Mouse (Mus musculus): ENCODE measurements around the gene Olfr706. TPM values are rescaled to one million over a fixed set of nuclear protein-coding genes. Genes with fewer than 3 reads are reported as not detected.
"Not testable (repeated sequence)": the region's sequence is repeated elsewhere in the genome, so short reads cannot be mapped to it uniquely, and the experiment has no call there.

The Olfr706 gene
- not detected in 2 replicates for polyA plus RNA-seq (2012; rRNA removed)

DNA sequence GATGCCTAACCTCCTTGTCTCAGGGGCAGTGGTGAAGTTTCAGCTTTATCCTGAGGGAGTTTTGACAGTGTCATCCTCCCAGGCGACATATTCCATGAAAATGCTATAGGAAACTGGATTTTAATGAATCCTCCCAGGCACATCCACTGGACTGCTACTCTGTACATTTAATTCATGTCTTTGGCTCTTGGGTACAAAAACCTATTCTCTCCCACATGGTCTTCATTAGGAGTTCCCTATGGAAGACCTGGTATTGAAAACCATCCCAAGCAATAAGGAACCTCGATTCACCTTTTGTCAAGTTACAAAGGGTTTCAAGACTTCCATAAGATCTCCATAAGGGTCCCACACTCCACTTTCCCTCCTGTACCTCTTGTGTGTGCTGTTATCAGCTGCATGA is at the start of gene Olfr706:
Gene Olfr706 (minus strand): TSS at position 101 of the 400 bp plus-strand sequence.
- 68% methylated on average over 2 of the region's 2 CpGs for WGBS
- Histone ChIP-seq H3K36me3 (ENCODE audit: control insufficient read depth, insufficient read depth, low read length) (no peaks in the 10 kb centered on the region), H3K27me3 (replicated peaks; ENCODE audit: control insufficient read depth, insufficient read depth, low read length) (no peaks in the 10 kb centered on the region), H3K4me3 (ENCODE audit: insufficient read depth, low read depth, low read length) (no peak within 1 kb of the TSS), H3K27ac (ENCODE audit: insufficient read depth, low read depth, low read length) (no peak within 1 kb of the TSS), H3K4me1 (ENCODE audit: control insufficient read depth, insufficient read depth, low read length) (no peaks in the 10 kb centered on the region)
- TF ChIP-seq POLR2A (IDR thresholded peaks at IDR 0.05; ENCODE audit: low read depth, low read length) (no peak), CTCF (conservative IDR thresholded peaks at IDR 0.05; ENCODE audit: insufficient read depth, insufficient read length, low read depth, low read length) (no peak)
- DNase-seq: no peak

DNA sequence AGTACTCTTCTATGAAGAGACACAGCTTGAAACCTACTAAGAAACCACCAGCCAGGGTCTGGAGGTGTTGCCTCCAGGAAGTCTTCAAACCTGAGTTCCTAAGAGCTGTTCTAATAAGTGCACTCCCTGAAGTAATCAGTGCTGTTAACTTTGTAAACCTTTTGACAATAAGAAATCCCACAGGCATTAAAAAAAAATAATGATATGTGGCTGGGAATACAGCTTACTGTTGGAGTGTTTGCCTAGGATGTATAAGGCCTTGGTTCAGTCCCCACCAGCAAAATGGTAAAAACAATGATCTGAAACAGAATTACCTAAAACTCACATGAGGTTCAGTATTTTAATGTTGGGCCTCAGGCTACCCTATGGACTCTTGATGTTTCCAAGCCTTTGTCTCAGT is 44.2 kb upstream of the Olfr706 start, which contains the start of gene Olfr709-ps1:
Gene Olfr709-ps1 (minus strand): TSS at position 101 of the 400 bp plus-strand sequence.
- no peak for DNase-seq
- no peaks in the 10 kb centered on the region for H3K27me3 ChIP-seq (replicated peaks; ENCODE audit: control insufficient read depth, insufficient read depth, low read length)
- no peaks in the 10 kb centered on the region for H3K36me3 ChIP-seq (ENCODE audit: control insufficient read depth, insufficient read depth, low read length)
- TF ChIP-seq CTCF (conservative IDR thresholded peaks at IDR 0.05; ENCODE audit: insufficient read depth, insufficient read length, low read depth, low read length): no peak
- TF ChIP-seq POLR2A (IDR thresholded peaks at IDR 0.05; ENCODE audit: low read depth, low read length): no peak
- no peak within 1 kb of the TSS for H3K27ac ChIP-seq (ENCODE audit: insufficient read depth, low read depth, low read length)
- no peaks in the 10 kb centered on the region for H3K4me1 ChIP-seq (ENCODE audit: control insufficient read depth, insufficient read depth, low read length)
- no peak within 1 kb of the TSS for H3K4me3 ChIP-seq (ENCODE audit: insufficient read depth, low read depth, low read length)

DNA sequence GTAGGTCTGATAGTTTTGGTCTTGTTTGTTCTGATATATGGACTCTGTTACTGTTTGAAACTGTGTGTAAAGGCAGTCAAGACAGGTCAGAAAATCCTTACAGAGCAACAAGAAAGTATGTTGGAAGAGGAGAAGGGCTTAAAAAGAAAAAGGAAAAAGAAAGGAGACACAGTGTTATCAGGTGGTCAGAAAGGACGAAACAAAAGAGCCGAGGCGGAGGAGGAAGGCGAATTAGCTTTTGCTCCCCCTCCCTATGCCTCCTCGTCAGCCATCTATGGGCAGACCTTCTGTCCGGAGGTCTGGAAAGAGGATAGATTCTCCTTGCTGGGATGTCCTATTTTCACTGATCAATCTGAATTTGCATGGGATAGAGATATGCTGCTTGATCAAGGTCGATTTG is 33.0 kb upstream of the Olfr706 start:
- not testable (repeated sequence) for H3K27ac ChIP-seq (ENCODE audit: insufficient read depth, low read depth, low read length); H3K36me3 ChIP-seq (ENCODE audit: control insufficient read depth, insufficient read depth, low read length); H3K4me1 ChIP-seq (ENCODE audit: control insufficient read depth, insufficient read depth, low read length); H3K4me3 ChIP-seq (ENCODE audit: insufficient read depth, low read depth, low read length); H3K27me3 ChIP-seq (replicated peaks; ENCODE audit: control insufficient read depth, insufficient read depth, low read length); DNase-seq
- 91% methylated on average over 7 of the region's 7 CpGs for WGBS

DNA sequence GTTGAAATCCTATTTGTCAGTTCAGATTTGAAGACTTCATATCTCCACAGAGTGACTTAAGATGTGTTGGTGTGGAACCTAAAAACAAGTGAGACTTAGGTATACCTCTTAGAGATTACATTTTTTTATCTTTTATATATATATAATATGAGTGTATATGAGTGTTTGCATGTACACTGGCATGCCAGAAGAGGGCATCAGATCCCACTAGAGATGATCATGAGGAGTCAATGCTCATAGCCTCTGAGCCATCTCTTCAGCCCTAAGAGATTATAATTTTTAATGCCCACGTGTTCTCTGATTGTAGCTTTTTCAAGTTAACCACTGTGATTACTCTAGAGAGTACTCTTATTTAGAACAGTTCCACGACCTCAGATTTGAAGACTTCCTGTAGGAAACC is 19.7 kb upstream of the Olfr706 start, which contains the start of gene Olfr1532-ps1:
Gene Olfr1532-ps1 (plus strand): TSS at position 326 of the 400 bp plus-strand sequence.
- no peaks in the 10 kb centered on the region for H3K36me3 ChIP-seq (ENCODE audit: control insufficient read depth, insufficient read depth, low read length)
- TF ChIP-seq POLR2A (IDR thresholded peaks at IDR 0.05; ENCODE audit: low read depth, low read length): no peak
- TF ChIP-seq CTCF (conservative IDR thresholded peaks at IDR 0.05; ENCODE audit: insufficient read depth, insufficient read length, low read depth, low read length): no peak
- H3K27ac ChIP-seq (ENCODE audit: insufficient read depth, low read depth, low read length): no peak within 1 kb of the TSS
- no peak within 1 kb of the TSS for H3K4me3 ChIP-seq (ENCODE audit: insufficient read depth, low read depth, low read length)
- no peaks in the 10 kb centered on the region for H3K27me3 ChIP-seq (replicated peaks; ENCODE audit: control insufficient read depth, insufficient read depth, low read length)
- no peaks in the 10 kb centered on the region for H3K4me1 ChIP-seq (ENCODE audit: control insufficient read depth, insufficient read depth, low read length)
- no peak for DNase-seq
- 65% methylated on average over 2 of the region's 2 CpGs for WGBS

DNA sequence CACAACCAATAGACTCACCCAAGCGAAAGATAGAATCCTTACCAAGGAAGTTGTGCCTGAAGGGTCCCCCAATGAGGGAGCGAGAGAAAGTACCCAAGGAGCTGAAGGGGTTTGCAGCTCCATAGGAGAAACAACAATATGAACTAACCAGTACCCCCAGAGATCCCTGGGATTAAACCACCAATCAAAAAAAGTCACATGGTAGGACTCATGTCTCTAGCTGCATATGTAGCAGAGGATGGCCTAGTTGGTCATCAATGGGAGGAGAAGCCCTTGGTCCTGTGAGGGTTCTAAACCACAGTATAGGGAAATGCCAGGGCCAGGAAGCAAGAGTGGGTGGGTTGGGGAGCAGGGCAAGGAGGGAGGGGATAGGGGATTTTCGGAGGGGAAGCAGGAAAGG is 13.2 kb upstream of the Olfr706 start, which contains the start of gene Olfr707:
Gene Olfr707 (minus strand): TSS at position 101 of the 400 bp plus-strand sequence.
- not testable (repeated sequence) for H3K27ac ChIP-seq (ENCODE audit: insufficient read depth, low read depth, low read length); H3K36me3 ChIP-seq (ENCODE audit: control insufficient read depth, insufficient read depth, low read length); H3K4me3 ChIP-seq (ENCODE audit: insufficient read depth, low read depth, low read length); H3K4me1 ChIP-seq (ENCODE audit: control insufficient read depth, insufficient read depth, low read length); DNase-seq; H3K27me3 ChIP-seq (replicated peaks; ENCODE audit: control insufficient read depth, insufficient read depth, low read length)
- 74% methylated on average over 3 of the region's 3 CpGs for WGBS

DNA sequence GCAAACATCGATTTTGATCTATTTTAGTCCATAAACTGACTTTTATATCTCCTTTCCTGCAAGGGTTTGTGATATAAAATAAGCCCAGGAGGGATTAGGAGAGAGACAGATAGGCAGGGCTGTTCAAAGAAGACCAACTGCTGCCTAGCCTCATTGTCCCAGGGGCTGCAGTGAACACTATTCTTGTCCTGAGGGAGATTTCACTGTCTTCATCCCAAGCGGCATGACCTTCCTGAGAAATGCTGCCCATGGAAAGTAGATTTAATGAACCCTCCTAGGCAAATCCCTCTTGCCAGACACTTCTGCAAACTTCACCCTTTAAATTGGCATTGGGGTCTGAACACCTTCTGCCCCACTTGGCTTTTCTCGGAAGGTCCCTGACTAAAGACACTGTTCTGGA is 11.2 kb downstream of the Olfr706 start, which contains the start of gene Olfr705:
Gene Olfr705 (minus strand): TSS at position 101 of the 400 bp plus-strand sequence.
- H3K4me1 ChIP-seq (ENCODE audit: control insufficient read depth, insufficient read depth, low read length): no peaks in the 10 kb centered on the region
- no peak within 1 kb of the TSS for H3K4me3 ChIP-seq (ENCODE audit: insufficient read depth, low read depth, low read length)
- H3K27ac ChIP-seq (ENCODE audit: insufficient read depth, low read depth, low read length): no peak within 1 kb of the TSS
- H3K36me3 ChIP-seq (ENCODE audit: control insufficient read depth, insufficient read depth, low read length): no peaks in the 10 kb centered on the region
- DNase-seq: no peak
- TF ChIP-seq CTCF (conservative IDR thresholded peaks at IDR 0.05; ENCODE audit: insufficient read depth, insufficient read length, low read depth, low read length) (no peak), POLR2A (IDR thresholded peaks at IDR 0.05; ENCODE audit: low read depth, low read length) (no peak)
- no peaks in the 10 kb centered on the region for H3K27me3 ChIP-seq (replicated peaks; ENCODE audit: control insufficient read depth, insufficient read depth, low read length)
- WGBS: 80% methylated on average over 3 of the region's 3 CpGs

DNA sequence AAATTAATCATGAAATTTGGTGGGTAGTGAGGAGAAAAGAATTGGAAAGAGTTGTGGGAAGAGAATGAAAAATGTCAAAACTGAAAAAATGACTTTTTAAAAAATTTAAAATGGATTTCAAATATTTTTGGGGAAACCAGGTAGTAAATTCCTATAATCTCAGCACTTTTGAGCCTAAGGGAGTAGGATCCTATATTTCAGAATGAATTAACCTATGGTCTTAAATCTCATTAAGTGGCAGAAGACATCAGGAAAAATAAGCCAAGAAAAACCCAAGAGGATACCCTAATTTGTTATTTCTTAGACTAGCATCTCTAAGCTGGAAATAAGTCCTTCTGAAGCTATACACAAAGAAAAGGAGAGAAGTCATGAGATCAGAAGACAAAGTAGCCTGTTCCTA is 25.1 kb downstream of the Olfr706 start, which contains the start of gene Olfr704:
Gene Olfr704 (plus strand): TSS at position 301 of the 400 bp plus-strand sequence.
- Histone ChIP-seq H3K27me3 (replicated peaks; ENCODE audit: control insufficient read depth, insufficient read depth, low read length) (no peaks in the 10 kb centered on the region), H3K4me3 (ENCODE audit: insufficient read depth, low read depth, low read length) (no peak within 1 kb of the TSS), H3K4me1 (ENCODE audit: control insufficient read depth, insufficient read depth, low read length) (no peaks in the 10 kb centered on the region), H3K27ac (ENCODE audit: insufficient read depth, low read depth, low read length) (no peak within 1 kb of the TSS), H3K36me3 (ENCODE audit: control insufficient read depth, insufficient read depth, low read length) (no peaks in the 10 kb centered on the region)
- TF ChIP-seq POLR2A (IDR thresholded peaks at IDR 0.05; ENCODE audit: low read depth, low read length) (no peak), CTCF (conservative IDR thresholded peaks at IDR 0.05; ENCODE audit: insufficient read depth, insufficient read length, low read depth, low read length) (no peak)
- DNase-seq: no peak

DNA sequence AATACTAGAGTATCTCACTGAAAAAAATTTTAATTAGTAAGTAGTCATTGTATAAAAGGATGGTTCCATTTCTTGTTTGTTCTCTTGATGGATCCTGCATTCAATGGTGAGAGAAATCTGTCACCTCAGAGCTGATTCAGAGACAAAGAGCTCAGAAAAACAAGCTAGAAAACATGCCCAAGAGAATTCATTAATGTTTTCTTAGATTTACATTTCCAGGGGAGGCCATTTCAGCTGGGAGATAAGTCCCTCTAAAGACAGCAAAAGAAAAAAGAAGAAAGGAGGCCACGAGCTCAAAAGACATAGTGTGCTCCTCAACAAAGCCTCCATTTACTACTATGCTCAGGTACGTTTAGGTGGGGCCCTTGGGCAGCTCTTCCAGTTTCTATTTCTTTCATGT is 44.9 kb downstream of the Olfr706 start, which contains the start of gene Olfr703:
Gene Olfr703 (plus strand): TSS at position 301 of the 400 bp plus-strand sequence.
- 61% methylated on average over 2 of the region's 2 CpGs for WGBS
- Histone ChIP-seq H3K4me3 (ENCODE audit: insufficient read depth, low read depth, low read length) (no peak within 1 kb of the TSS), H3K27me3 (replicated peaks; ENCODE audit: control insufficient read depth, insufficient read depth, low read length) (no peaks in the 10 kb centered on the region), H3K27ac (ENCODE audit: insufficient read depth, low read depth, low read length) (no peak within 1 kb of the TSS), H3K36me3 (ENCODE audit: control insufficient read depth, insufficient read depth, low read length) (no peaks in the 10 kb centered on the region), H3K4me1 (ENCODE audit: control insufficient read depth, insufficient read depth, low read length) (no peaks in the 10 kb centered on the region)
- TF ChIP-seq POLR2A (IDR thresholded peaks at IDR 0.05; ENCODE audit: low read depth, low read length) (no peak), CTCF (conservative IDR thresholded peaks at IDR 0.05; ENCODE audit: insufficient read depth, insufficient read length, low read depth, low read length) (no peak)
- no peak for DNase-seq

All from kidney, adult 2 months (tissue).